Mouse (Mus musculus): ENCODE results near the gene Hist1h1e. TPM values are rescaled to one million over a fixed set of nuclear protein-coding genes. Genes with fewer than 3 reads are reported as not detected.
"Not testable (repeated sequence)": the region's sequence is repeated elsewhere in the genome, so short reads cannot be mapped to it uniquely, and the experiment has no call there.

Gene Hist1h1e
- polyA plus RNA-seq, 1 experiment from 2014 or later = 12.2 TPM

GRCm38 (mm10) chr13:23609844-23610243 is 12.5 kb downstream of the Hist1h1e start:
- Histone ChIP-seq H3K27ac (replicated peaks) (no peak overlapping the region), H3K9ac (no peak overlapping the region), H3K27me3 (replicated peaks) (no peaks in the 10 kb centered on the region), H3K9me3 (no peaks in the 10 kb centered on the region), H3K4me3 (no peak overlapping the region), H3K4me2 (no peak overlapping the region), H3K36me3 (no peaks in the 10 kb centered on the region), H3K4me1 (no peaks in the 10 kb centered on the region)
- no peak for ATAC-seq (ENCODE audit: extremely low read depth, insufficient number of reproducible peaks, low FRiP score, low TSS enrichment)

- 56% methylated on average over 4 of the region's 4 CpGs for WGBS
- H3K4me1 ChIP-seq = no peaks in the 10 kb centered on the region
- no peak overlapping the region for H3K4me3 ChIP-seq
- H3K9ac ChIP-seq = no peak overlapping the region
- no peak overlapping the region for H3K4me2 ChIP-seq
- no peak for ATAC-seq (ENCODE audit: extremely low read depth, insufficient number of reproducible peaks, low FRiP score, low TSS enrichment)
- H3K27ac ChIP-seq (replicated peaks) = no peak overlapping the region
- no peaks in the 10 kb centered on the region for H3K36me3 ChIP-seq
- H3K9me3 ChIP-seq = no peaks in the 10 kb centered on the region
- H3K27me3 ChIP-seq (replicated peaks) = no peaks in the 10 kb centered on the region
Observed at GRCm38 (mm10) chr13:23609209-23609608, 13.1 kb downstream of the Hist1h1e start.

- Histone ChIP-seq H3K4me1 (no peaks in the 10 kb centered on the region), H3K4me3 (no peak overlapping the region), H3K4me2 (no peak overlapping the region), H3K27ac (replicated peaks) (no peak overlapping the region), H3K9ac (no peak overlapping the region), H3K36me3 (no peaks in the 10 kb centered on the region), H3K9me3 (no peaks in the 10 kb centered on the region), H3K27me3 (replicated peaks) (no peaks in the 10 kb centered on the region)
- ATAC-seq (ENCODE audit: extremely low read depth, insufficient number of reproducible peaks, low FRiP score, low TSS enrichment) = no peak
- WGBS = 79% methylated on average over 3 of the region's 3 CpGs
Observed at GRCm38 (mm10) chr13:23605052-23605451, 17.3 kb downstream of the Hist1h1e start.

- H3K4me3 ChIP-seq = no peak overlapping the region
- no peak overlapping the region for H3K4me2 ChIP-seq
- 76% methylated on average over 3 of the region's 3 CpGs for WGBS
- H3K36me3 ChIP-seq = no peaks in the 10 kb centered on the region
- H3K9me3 ChIP-seq = no peaks in the 10 kb centered on the region
- no peak for ATAC-seq (ENCODE audit: extremely low read depth, insufficient number of reproducible peaks, low FRiP score, low TSS enrichment)
- H3K27me3 ChIP-seq (replicated peaks) = no peaks in the 10 kb centered on the region
- H3K9ac ChIP-seq = no peak overlapping the region
- H3K27ac ChIP-seq (replicated peaks) = no peak overlapping the region
- H3K4me1 ChIP-seq = no peaks in the 10 kb centered on the region
Observed at GRCm38 (mm10) chr13:23604452-23604851, 17.9 kb downstream of the Hist1h1e start.

- Histone ChIP-seq H3K36me3 (no peaks in the 10 kb centered on the region), H3K27me3 (replicated peaks) (no peaks in the 10 kb centered on the region), H3K27ac (replicated peaks) (no peak overlapping the region), H3K4me2 (no peak overlapping the region), H3K4me3 (no peak overlapping the region), H3K9ac (no peak overlapping the region), H3K9me3 (no peaks in the 10 kb centered on the region), H3K4me1 (no peaks in the 10 kb centered on the region)
- WGBS = 47% methylated on average over 7 of the region's 7 CpGs
- no peak for ATAC-seq (ENCODE audit: extremely low read depth, insufficient number of reproducible peaks, low FRiP score, low TSS enrichment)
Observed at GRCm38 (mm10) chr13:23603182-23603699, 19.1 kb downstream of the Hist1h1e start.

- Histone ChIP-seq H3K36me3 (no peaks in the 10 kb centered on the region), H3K4me3 (no peak overlapping the region), H3K9ac (no peak overlapping the region), H3K4me1 (peaks cover 14% of the 10 kb centered on the region), H3K9me3 (no peaks in the 10 kb centered on the region), H3K27me3 (replicated peaks) (no peaks in the 10 kb centered on the region), H3K27ac (replicated peaks) (no peak overlapping the region), H3K4me2 (no peak overlapping the region)
- no peak for ATAC-seq (ENCODE audit: extremely low read depth, insufficient number of reproducible peaks, low FRiP score, low TSS enrichment)
- 7% methylated on average over 9 of the region's 9 CpGs for WGBS
Observed at GRCm38 (mm10) chr13:23597957-23598356, 24.4 kb downstream of the Hist1h1e start.

GRCm38 (mm10) chr13:23595622-23596372 is 26.6 kb downstream of the Hist1h1e start:
- no peak overlapping the region for H3K4me3 ChIP-seq
- no peaks in the 10 kb centered on the region for H3K9me3 ChIP-seq
- no peak for ATAC-seq (ENCODE audit: extremely low read depth, insufficient number of reproducible peaks, low FRiP score, low TSS enrichment)
- peaks cover 15% of the 10 kb centered on the region for H3K4me1 ChIP-seq
- H3K27ac ChIP-seq (replicated peaks) = 0 out of 2 replicates have a peak overlapping the region, but pooled peaks have one; percentile 28
- H3K9ac ChIP-seq = no peak overlapping the region
- no peaks in the 10 kb centered on the region for H3K36me3 ChIP-seq
- WGBS = 75% methylated on average over 7 of the region's 7 CpGs
- H3K4me2 ChIP-seq = no peak overlapping the region
- H3K27me3 ChIP-seq (replicated peaks) = no peaks in the 10 kb centered on the region

- H3K27ac ChIP-seq (replicated peaks) = no peak overlapping the region
- no peak for ATAC-seq (ENCODE audit: extremely low read depth, insufficient number of reproducible peaks, low FRiP score, low TSS enrichment)
- 57% methylated on average over 2 of the region's 2 CpGs for WGBS
- H3K4me2 ChIP-seq = no peak overlapping the region
- H3K27me3 ChIP-seq (replicated peaks) = no peaks in the 10 kb centered on the region
- H3K4me1 ChIP-seq = peaks cover 15% of the 10 kb centered on the region
- no peaks in the 10 kb centered on the region for H3K36me3 ChIP-seq
- H3K9ac ChIP-seq = no peak overlapping the region
- no peaks in the 10 kb centered on the region for H3K9me3 ChIP-seq
- H3K4me3 ChIP-seq = no peak overlapping the region
Observed at GRCm38 (mm10) chr13:23595185-23595584, 27.2 kb downstream of the Hist1h1e start.

- H3K27ac ChIP-seq (replicated peaks) = peak overlapping the region; percentile 51
Observed at GRCm38 (mm10) chr13:23593051-23593770, 29.1 kb downstream of the Hist1h1e start.

GRCm38 (mm10) chr13:23592614-23593013 is 29.7 kb downstream of the Hist1h1e start:
- no peak for ATAC-seq (ENCODE audit: extremely low read depth, insufficient number of reproducible peaks, low FRiP score, low TSS enrichment)
- H3K9ac ChIP-seq = no peak overlapping the region
- H3K4me1 ChIP-seq = peaks cover 15% of the 10 kb centered on the region
- H3K27ac ChIP-seq (replicated peaks) = 0 out of 2 replicates have a peak overlapping the region, but pooled peaks have one; percentile 51
- H3K4me2 ChIP-seq = no peak overlapping the region
- H3K27me3 ChIP-seq (replicated peaks) = no peaks in the 10 kb centered on the region
- no peaks in the 10 kb centered on the region for H3K9me3 ChIP-seq
- 85% methylated on average over 7 of the region's 7 CpGs for WGBS
- H3K4me3 ChIP-seq = no peak overlapping the region
- no peaks in the 10 kb centered on the region for H3K36me3 ChIP-seq

More at GRCm38 (mm10) chr13:23593051-23593770, 29.1 kb downstream of the Hist1h1e start:
- Histone ChIP-seq H3K4me2 (no peak overlapping the region), H3K27me3 (replicated peaks) (no peaks in the 10 kb centered on the region), H3K4me3 (no peak overlapping the region), H3K4me1 (peaks cover 15% of the 10 kb centered on the region), H3K36me3 (no peaks in the 10 kb centered on the region), H3K9me3 (no peaks in the 10 kb centered on the region), H3K9ac (no peak overlapping the region)
- ATAC-seq (ENCODE audit: extremely low read depth, insufficient number of reproducible peaks, low FRiP score, low TSS enrichment) = no peak
- 59% methylated on average over 5 of the region's 5 CpGs for WGBS

GRCm38 (mm10) chr13:23591886-23592285 is 30.5 kb downstream of the Hist1h1e start:
- not testable (repeated sequence) for H3K36me3 ChIP-seq; ATAC-seq (ENCODE audit: extremely low read depth, insufficient number of reproducible peaks, low FRiP score, low TSS enrichment); H3K27ac ChIP-seq (replicated peaks); H3K4me2 ChIP-seq; H3K4me3 ChIP-seq; H3K9me3 ChIP-seq; H3K27me3 ChIP-seq (replicated peaks); H3K9ac ChIP-seq
- WGBS = 64% methylated on average over 7 of the region's 7 CpGs
- peaks cover 18% of the 10 kb centered on the region for H3K4me1 ChIP-seq

Measured in heart, embryonic 13.5 days (tissue).